Mouse (Mus musculus) MEL (cell line): Measurements from ENCODE around the gene Myo9b. TPM values are rescaled to one million over a fixed set of nuclear protein-coding genes. Genes with fewer than 3 reads are reported as not detected.
A peak's percentile ranks its signal among the peaks of the same experiment; 100 is the strongest.

Experiments
- DNase-seq: peaks from one replicate; pipeline ENCODE4 v3.0.0; 2011; ENCODE audit warnings: low read depth, low spot score
- H3K27ac ChIP-seq: 2 replicates; pipeline ENCODE4 v1.5.1; 2012; ENCODE audit warnings: low read depth, mild to moderate bottlenecking, control low read depth, low read length, moderate library complexity; ENCODE audit not compliant: control insufficient read depth
- H3K27me3 ChIP-seq, 2 experiments: fragments of 150-350 bp in 1 of 2; sonication (generic) in 1 of 2; 2 replicates each; pipeline ENCODE4 v1.6.1; 2012; ENCODE audit warnings: low read length in 2 of 2, mild to moderate bottlenecking in 2 of 2, improper control_type of control experiment in 1 of 2, moderate library complexity in 1 of 2; ENCODE audit not compliant: insufficient read depth in 2 of 2, control insufficient read depth in 1 of 2
- H3K36me3 ChIP-seq, 2 experiments: 2 replicates each; pipeline ENCODE4 v1.6.1; 2012 to 2014; ENCODE audit warnings: low read length in 2 of 2, improper control_type of control experiment in 1 of 2, inconsistent platforms in 1 of 2, mild to moderate bottlenecking in 1 of 2; ENCODE audit not compliant: insufficient read depth in 2 of 2, control insufficient read depth in 1 of 2
- H3K4me1 ChIP-seq, 2 experiments: fragments of 150-350 bp in 1 of 2; sonication (generic) in 1 of 2; 2 replicates each; pipeline ENCODE4 v1.6.1; 2012; ENCODE audit warnings: low read length in 2 of 2, improper control_type of control experiment in 1 of 2, mild to moderate bottlenecking in 1 of 2; ENCODE audit not compliant: insufficient read depth in 2 of 2, control insufficient read depth in 1 of 2
- H3K4me3 ChIP-seq, 2 experiments: fragments of 150-350 bp in 1 of 2; sonication (generic) in 1 of 2; 2 replicates each; pipeline ENCODE4 v1.5.1; 2012; ENCODE audit warnings: low read depth in 2 of 2, low read length in 2 of 2, mild to moderate bottlenecking in 2 of 2, moderate library complexity in 2 of 2, control low read depth in 1 of 2, improper control_type of control experiment in 1 of 2; ENCODE audit not compliant: control insufficient read depth in 1 of 2, insufficient read depth in 1 of 2
- H3K79me2 ChIP-seq: 2 replicates; pipeline ENCODE4 v1.6.1; 2012; ENCODE audit warnings: mild to moderate bottlenecking, low read length, moderate library complexity; ENCODE audit not compliant: control insufficient read depth, poor library complexity, insufficient read depth
- H3K9ac ChIP-seq: 2 replicates; pipeline ENCODE4 v1.6.1; 2012; ENCODE audit warnings: low read depth, mild to moderate bottlenecking, control low read depth, low read length, moderate library complexity; ENCODE audit not compliant: control insufficient read depth, poor library complexity, severe bottlenecking
- H3K9me3 ChIP-seq: fragments of 150-350 bp; sonication (generic); replicated peaks from 2 replicates; pipeline ENCODE4 v1.6.1; 2012; ENCODE audit warnings: mild to moderate bottlenecking, low read length, improper control_type of control experiment, moderate library complexity; ENCODE audit not compliant: insufficient read depth
- CHD2 ChIP-seq: IDR thresholded peaks from 2 replicates; pipeline ENCODE4 v1.6.1; 2011; ENCODE audit warnings: low read length, improper control_type of control experiment
- CTCF ChIP-seq, 3 experiments: IDR thresholded peaks in 2 of 3; conservative IDR thresholded peaks in 1 of 3; 2 replicates each; pipeline ENCODE4 v1.5.1; 2011 to 2012; ENCODE audit warnings: low read length in 3 of 3, low read depth in 2 of 3, mild to moderate bottlenecking in 2 of 3, improper control_type of control experiment in 1 of 3, inconsistent platforms in 1 of 3, mixed read lengths in 1 of 3, moderate library complexity in 1 of 3; ENCODE audit not compliant: control insufficient read depth in 1 of 3, insufficient read depth in 1 of 3, poor library complexity in 1 of 3, severe bottlenecking in 1 of 3
- GATA1 ChIP-seq: IDR thresholded peaks from 2 replicates; pipeline ENCODE4 v1.6.1; 2011; ENCODE audit warnings: low read depth, low read length, improper control_type of control experiment
- HCFC1 ChIP-seq: IDR thresholded peaks from 2 replicates; pipeline ENCODE4 v1.6.1; 2012; ENCODE audit warnings: low read depth, mild to moderate bottlenecking, inconsistent platforms, low read length, improper control_type of control experiment, moderate library complexity
- JUND ChIP-seq: IDR thresholded peaks from 2 replicates; pipeline ENCODE4 v1.6.1; 2011; ENCODE audit warnings: low read depth, mild to moderate bottlenecking, improper control_type of control experiment, low read length
- MYC ChIP-seq: IDR thresholded peaks from 2 replicates; pipeline ENCODE4 v1.6.1; 2011; ENCODE audit warnings: low read depth, mild to moderate bottlenecking, low read length, improper control_type of control experiment, moderate library complexity
- RAD21 ChIP-seq: IDR thresholded peaks from 2 replicates; pipeline ENCODE4 v1.6.1; 2011; ENCODE audit warnings: mild to moderate bottlenecking, low read depth, low read length, improper control_type of control experiment
- SMC3 ChIP-seq: IDR thresholded peaks from 2 replicates; pipeline ENCODE4 v1.6.1; 2011; ENCODE audit warnings: low read depth, low read length, improper control_type of control experiment
- TAL1 ChIP-seq: IDR thresholded peaks from 2 replicates; pipeline ENCODE4 v1.6.1; 2012; ENCODE audit warnings: mild to moderate bottlenecking, inconsistent platforms, low read length, moderate library complexity, mixed read lengths
- ZC3H11A ChIP-seq: IDR thresholded peaks from 2 replicates; pipeline ENCODE4 v1.6.1; 2012; ENCODE audit warnings: low read depth, mild to moderate bottlenecking, inconsistent platforms, low read length, improper control_type of control experiment
- polyA plus RNA-seq, 2 experiments: library from polyadenylated mRNA; stranded (reverse) in 1 of 2; unstranded in 1 of 2; fragments of >175 nt in 1 of 2; fragments of >200 nt in 1 of 2; gene quantifications; 2 replicates each; pipeline versions ENCODE4 v1.2.1 to v1.2.4; 2012; ENCODE audit warnings: low replicate concordance in 2 of 2, low read depth in 1 of 2; ENCODE audit not compliant: insufficient read length in 2 of 2, insufficient read depth in 1 of 2, missing spikeins in 1 of 2
- total RNA-seq: library from RNA; depleted of rRNA; stranded (reverse); fragments of 300-350 nt; gene quantifications from 2 replicates; pipeline ENCODE4 v1.2.3, GENCODE M21; 2012

The Myo9b gene
- total and polyA plus RNA-seq, 3 experiments = 35.8 to 54.8 (median 52.3) TPM

GRCm38 (mm10) chr8:71383396-71383795 lies 110.9 kb downstream of the Myo9b start:
- peaks cover 0 to 2% of the 10 kb centered on the region in 2 experiments; a peak in 1 of 4 replicates for H3K36me3 ChIP-seq
- peaks cover 0 to 15% of the 10 kb centered on the region in 2 experiments; a peak in 3 of 4 replicates for H3K4me1 ChIP-seq
- no peak overlapping the region for H3K9ac ChIP-seq
- no peaks in the 10 kb centered on the region for H3K27me3 ChIP-seq
- H3K79me2 ChIP-seq = peaks cover 10% of the 10 kb centered on the region
- no peaks in the 10 kb centered on the region for H3K9me3 ChIP-seq
- H3K27ac ChIP-seq = no peak overlapping the region
- TF ChIP-seq CHD2 = no peak
- TF ChIP-seq MYC = no peak
- TF ChIP-seq RAD21 = no peak
- no peak for DNase-seq
- H3K4me3 ChIP-seq = no peak overlapping the region

- H3K79me2 ChIP-seq = peaks cover 10% of the 10 kb centered on the region
- no peak overlapping the region for H3K27ac ChIP-seq
- no peak overlapping the region for H3K4me3 ChIP-seq
- H3K27me3 ChIP-seq = no peaks in the 10 kb centered on the region
- DNase-seq = no peak
- peaks cover 0 to 15% of the 10 kb centered on the region in 2 experiments; a peak in 3 of 4 replicates for H3K4me1 ChIP-seq
- TF ChIP-seq JUND (no peak), TAL1 (no peak), RAD21 (no peak), GATA1 (no peak)
- TF ChIP-seq, all 39 proteins: peak for 0
- Histone ChIP-seq H3K9me3 (no peaks in the 10 kb centered on the region), H3K36me3 (peaks cover 0 to 2% of the 10 kb centered on the region in 2 experiments; a peak in 1 of 4 replicates), H3K9ac (no peak overlapping the region)
These were observed 111.3 kb downstream of the Myo9b start for GRCm38 (mm10) chr8:71383860-71384259.

- no peaks in the 10 kb centered on the region for H3K9me3 ChIP-seq
- no peak overlapping the region for H3K4me3 ChIP-seq
- peak; percentile 24 for TF ChIP-seq ZC3H11A
- TF ChIP-seq RAD21 = peak; percentile 32
- peak; percentile 19; the same call in 1 of the 2 replicates for TF ChIP-seq SMC3
- TF ChIP-seq HCFC1 = no peak
- TF ChIP-seq CTCF (IDR thresholded peaks at IDR 0.05 in 2 of 3, conservative IDR thresholded peaks at IDR 0.05 in 1 of 3; ENCODE audit: control insufficient read depth in 1 of 3, insufficient read depth in 1 of 3, low read depth in 2 of 3, low read length in 3 of 3, poor library complexity in 1 of 3, severe bottlenecking in 1 of 3) = peak; percentile 24 to 61 (median 41); a peak in 5 of 6 replicates
- H3K9ac ChIP-seq = no peak overlapping the region
- H3K36me3 ChIP-seq = peaks cover 0 to 2% of the 10 kb centered on the region in 2 experiments; a peak in 1 of 4 replicates
- no peaks in the 10 kb centered on the region for H3K27me3 ChIP-seq
- DNase-seq = peak; percentile 46
- peaks cover 0 to 12% of the 10 kb centered on the region in 2 experiments; a peak in 3 of 4 replicates for H3K4me1 ChIP-seq
- H3K79me2 ChIP-seq = peaks cover 10% of the 10 kb centered on the region
- H3K27ac ChIP-seq = no peak overlapping the region
These were observed 112.8 kb downstream of the Myo9b start for GRCm38 (mm10) chr8:71385212-71385835.
